Mouse (Mus musculus) neural tube, embryonic 14.5 days (tissue): Measurements from ENCODE around the gene Trim27. TPM values are rescaled to one million over a fixed set of nuclear protein-coding genes. Genes with fewer than 3 reads are reported as not detected.

Experiments used
- ATAC-seq: fragments of 200-750 bp; cut with Nextera tagmentation; 2 replicates; pipeline ENCODE4 v1.8.0; 2017; ENCODE audit warnings: low read depth, mild to moderate bottlenecking, moderate TSS enrichment, moderate library complexity
- H3K27ac ChIP-seq: fragments of 300-500 bp; sonication (generic); 2 replicates; pipeline ENCODE4 v1.5.1; 2014; ENCODE audit warnings: low read depth, mild to moderate bottlenecking, control low read depth, low read length, moderate library complexity, mixed read lengths
- H3K27me3 ChIP-seq: fragments of 300-500 bp; sonication (generic); 2 replicates; pipeline ENCODE4 v1.6.1; 2014; ENCODE audit warnings: low read length; ENCODE audit not compliant: control insufficient read depth, insufficient read depth
- H3K36me3 ChIP-seq: fragments of 300-500 bp; sonication (generic); 2 replicates; pipeline ENCODE4 v1.6.1; 2014; ENCODE audit warnings: low read length, mixed read lengths; ENCODE audit not compliant: control insufficient read depth, insufficient read depth
- H3K4me1 ChIP-seq: fragments of 300-500 bp; sonication (generic); 2 replicates; pipeline ENCODE4 v1.6.1; 2014; ENCODE audit warnings: low read length; ENCODE audit not compliant: control insufficient read depth, insufficient read depth
- H3K4me2 ChIP-seq: fragments of 300-500 bp; sonication (generic); 2 replicates; pipeline ENCODE4 v1.6.1; 2014; ENCODE audit warnings: mild to moderate bottlenecking, low read depth, low read length, control low read depth
- H3K4me3 ChIP-seq: fragments of 300-500 bp; sonication (generic); 2 replicates; pipeline ENCODE4 v1.5.1; 2014; ENCODE audit warnings: low read depth, low read length, control low read depth, mixed read lengths
- H3K9ac ChIP-seq: fragments of 300-500 bp; sonication (generic); replicated peaks from 2 replicates; pipeline ENCODE4 v1.6.1; 2014; ENCODE audit warnings: low read depth, mild to moderate bottlenecking, control low read depth, low read length, mixed read lengths
- H3K9me3 ChIP-seq: fragments of 300-500 bp; sonication (generic); 2 replicates; pipeline ENCODE4 v1.6.1; 2016; ENCODE audit warnings: low read length; ENCODE audit not compliant: control insufficient read depth
- WGBS: fragments of 180-500 bp; shearing (Covaris S2); extraction: QIAGEN DNeasy Blood & Tissue Kit; methylation state at CpG from one replicate; pipeline ENCODE4 v1.1.7; 2014; 5-methylcytosine and 5-hydroxymethylcytosine counted together
- polyA plus RNA-seq: library from polyadenylated mRNA; unstranded; fragments of >200 nt; fragmentation: Nextera tagmentation; extraction: Ambion mirVana; gene quantifications from 2 replicates; pipeline ENCODE4 v1.2.1, GENCODE M21; 2014

The Trim27 gene
- polyA plus RNA-seq, 1 experiment from 2014 or later: 68.2 TPM

DNA sequence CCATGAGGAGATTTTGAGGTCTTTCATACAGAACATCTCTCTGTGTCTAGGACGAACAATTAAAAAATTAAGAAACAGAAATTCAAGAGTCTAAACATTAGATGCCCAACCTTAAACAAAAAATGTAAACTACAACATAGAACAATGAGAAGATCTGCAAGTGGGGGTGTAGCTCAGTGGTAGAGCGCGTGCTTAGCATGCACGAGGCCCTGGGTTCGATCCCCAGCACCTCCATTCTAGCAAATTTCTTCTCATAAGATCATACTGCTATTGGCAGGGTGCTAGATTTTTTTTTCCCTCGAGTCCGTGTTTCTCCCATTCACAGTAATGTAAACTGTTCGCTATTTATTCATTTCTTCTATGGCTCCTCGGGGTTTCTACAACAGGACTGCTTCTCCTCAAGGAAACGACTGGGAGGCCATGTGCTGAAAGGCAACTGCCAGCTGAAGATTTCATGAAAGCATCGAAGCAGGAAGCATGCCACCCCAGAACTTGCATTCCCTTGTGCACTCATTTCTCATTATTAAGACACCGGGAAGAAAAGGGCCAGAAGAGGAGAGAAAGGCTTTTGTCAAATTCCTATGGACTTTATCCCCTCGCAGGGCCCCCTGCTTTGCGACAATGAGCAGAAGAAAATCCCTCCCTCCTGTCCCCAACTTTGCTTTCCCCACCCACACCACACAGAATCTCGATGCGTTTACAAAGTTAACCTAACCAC lies 63.3 kb downstream of the Trim27 start:
- Histone ChIP-seq H3K27me3 (no peaks in the 10 kb centered on the region), H3K27ac (no peak overlapping the region), H3K4me3 (no peak overlapping the region), H3K9ac (no peak overlapping the region), H3K36me3 (no peaks in the 10 kb centered on the region), H3K9me3 (no peaks in the 10 kb centered on the region), H3K4me2 (no peak overlapping the region), H3K4me1 (no peaks in the 10 kb centered on the region)
- WGBS: 5% methylated on average over 16 of the region's 16 CpGs
- no peak for ATAC-seq

DNA sequence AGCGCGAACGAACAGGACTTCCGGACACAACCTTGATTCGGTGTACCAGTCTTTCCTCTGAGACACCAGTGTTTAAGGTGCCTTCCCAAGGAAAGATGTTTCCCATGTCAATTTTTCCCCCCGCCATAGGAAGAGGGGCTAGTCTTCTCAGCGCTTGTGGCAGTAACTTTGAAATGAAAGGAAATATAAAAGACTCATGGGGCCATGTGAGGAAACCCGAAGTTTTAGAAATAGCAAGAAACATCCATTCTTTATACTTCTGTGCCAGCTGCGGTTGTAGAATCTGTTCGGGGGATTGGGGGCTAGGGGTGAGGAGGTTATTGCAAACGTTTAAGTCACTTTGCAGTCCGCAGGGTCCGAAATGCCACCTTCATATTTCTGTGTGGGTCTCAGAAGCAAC lies 64.0 kb downstream of the Trim27 start:
- Histone ChIP-seq H3K27me3 (no peaks in the 10 kb centered on the region), H3K4me1 (no peaks in the 10 kb centered on the region), H3K27ac (no peak overlapping the region), H3K9me3 (no peaks in the 10 kb centered on the region), H3K4me2 (no peak overlapping the region), H3K9ac (no peak overlapping the region), H3K4me3 (no peak overlapping the region), H3K36me3 (no peaks in the 10 kb centered on the region)
- ATAC-seq: no peak
- WGBS: 18% methylated on average over 13 of the region's 13 CpGs

DNA sequence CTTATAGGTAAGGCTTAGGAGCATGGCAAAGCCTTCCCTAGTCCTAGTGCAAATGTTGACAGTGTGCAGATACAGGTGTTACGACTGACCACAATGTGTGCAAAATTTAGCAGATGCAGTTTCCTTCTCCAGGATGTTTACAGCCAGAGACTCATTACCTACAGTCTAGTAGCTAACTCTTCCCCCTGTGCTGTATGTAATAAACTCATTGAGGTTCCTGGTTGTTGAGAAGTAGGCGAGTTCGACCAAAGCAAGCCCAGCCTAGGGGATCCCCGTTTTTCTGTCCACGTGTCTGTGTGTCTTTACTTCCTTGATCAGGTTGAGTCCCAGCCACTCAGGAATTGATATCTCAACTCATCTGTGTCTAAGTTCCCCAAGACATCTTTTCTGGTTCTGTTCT lies 64.8 kb downstream of the Trim27 start:
- H3K4me1 ChIP-seq: no peaks in the 10 kb centered on the region
- H3K27ac ChIP-seq: no peak overlapping the region
- H3K9me3 ChIP-seq: no peaks in the 10 kb centered on the region
- no peaks in the 10 kb centered on the region for H3K36me3 ChIP-seq
- ATAC-seq: no peak
- no peak overlapping the region for H3K4me3 ChIP-seq
- no peak overlapping the region for H3K4me2 ChIP-seq
- 78% methylated on average over 5 of the region's 5 CpGs for WGBS
- H3K27me3 ChIP-seq: no peaks in the 10 kb centered on the region
- H3K9ac ChIP-seq: no peak overlapping the region

Other genes starting within 250 kb of the Trim27 start
- not detected in 2 replicates for gene Olfr1370, start 104.5 kb upstream of the Trim27 start, polyA plus RNA-seq
- not detected in 2 replicates for gene Olfr1369-ps1, start 68.0 kb upstream of the Trim27 start, polyA plus RNA-seq
- gene Olfr263, start 49.8 kb upstream of the Trim27 start, polyA plus RNA-seq: not detected in 2 replicates
- not detected in 2 replicates for gene Olfr1368, start 33.6 kb upstream of the Trim27 start, polyA plus RNA-seq
- not detected in 2 replicates for gene Gpx5, start 113.3 kb downstream of the Trim27 start, polyA plus RNA-seq
- 0.35 TPM in 1 of 2 replicates, not detected in the other for gene Gpx6, start 132.7 kb downstream of the Trim27 start, polyA plus RNA-seq
- gene Olfr1367, start 167.5 kb downstream of the Trim27 start, polyA plus RNA-seq: not detected in 2 replicates
- 11.4 and 13.3 TPM in 2 replicates for gene Zscan12, start 183.4 kb downstream of the Trim27 start, polyA plus RNA-seq
- 66.5 and 70.2 TPM in 2 replicates for gene Zkscan3, start 223.3 kb downstream of the Trim27 start, polyA plus RNA-seq